Mouse (Mus musculus) erythroblast, embryonic 14.5 days (primary cell): ENCODE measurements around the gene Bmp6.

Experiments used
- GATA1 ChIP-seq: IDR thresholded peaks from 2 replicates; pipeline ENCODE4 v1.6.1; 2012; ENCODE audit warnings: low read length, inconsistent platforms, mixed read lengths
- TAL1 ChIP-seq: IDR thresholded peaks from 3 replicates; pipeline ENCODE4 v1.6.1; 2012; ENCODE audit warnings: low read length, inconsistent platforms, mixed read lengths

- TF ChIP-seq TAL1 (no peak), GATA1 (no peak)
Measured at GRCm38 (mm10) chr13:38434831-38435230, 89.9 kb downstream of the Bmp6 start.
